Mouse (Mus musculus) 3134 (cell line): ENCODE measurements at regions not wholly inside any gene's neighbourhood (a gene's known extent, or its start where the extent isn't known, plus 50 kb on each side); places are given as distances from the start of the nearest gene placed in this dataset.

Experiments
- DNase-seq: peaks from one replicate; pipeline ENCODE4 v3.0.0-alpha.2; 2011; ENCODE audit warnings: low spot score; ENCODE audit not compliant: insufficient read length; ENCODE audit errors: extremely low read depth

DNA sequence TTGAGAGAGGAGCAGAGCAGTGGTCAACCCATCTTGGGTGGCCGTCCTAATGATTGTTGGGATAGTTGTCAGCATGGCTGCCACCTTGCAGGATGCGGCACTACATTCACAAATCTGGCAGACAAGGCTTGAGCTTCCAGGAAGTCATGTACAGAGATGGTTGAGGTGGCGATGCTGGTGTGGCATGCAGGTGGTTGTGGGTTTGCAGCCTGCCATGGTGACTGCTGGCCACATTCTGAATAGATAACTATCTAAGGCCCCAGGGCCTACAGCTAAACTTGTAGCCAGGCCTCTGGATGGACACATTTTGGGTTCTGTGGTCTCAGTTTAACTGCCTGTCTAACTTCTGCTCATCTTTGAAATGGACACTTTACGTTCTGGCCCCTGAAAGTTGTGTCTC, 265.8 kb upstream of the Id2 start:
- DNase-seq: no peak

DNA sequence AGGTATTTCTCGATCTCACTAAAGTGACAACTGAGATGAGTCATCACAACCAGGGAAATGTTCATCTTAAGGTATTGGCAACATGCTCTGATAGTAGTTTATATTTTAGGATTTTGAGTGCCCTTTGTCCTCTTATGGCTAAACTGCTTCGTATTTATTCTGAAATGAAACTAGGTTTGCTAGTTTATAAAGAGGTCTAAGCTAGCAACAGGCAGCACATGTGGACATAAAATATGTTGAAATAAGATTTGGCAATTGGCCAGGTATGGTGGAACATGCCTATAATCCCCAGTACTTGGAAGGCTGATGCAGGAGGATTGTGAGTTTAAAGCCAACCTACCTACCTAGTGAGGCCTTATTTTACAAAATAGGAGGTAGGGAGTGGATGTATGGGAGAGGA, 263.8 kb upstream of the Id2 start:
- DNase-seq: no peak

DNA sequence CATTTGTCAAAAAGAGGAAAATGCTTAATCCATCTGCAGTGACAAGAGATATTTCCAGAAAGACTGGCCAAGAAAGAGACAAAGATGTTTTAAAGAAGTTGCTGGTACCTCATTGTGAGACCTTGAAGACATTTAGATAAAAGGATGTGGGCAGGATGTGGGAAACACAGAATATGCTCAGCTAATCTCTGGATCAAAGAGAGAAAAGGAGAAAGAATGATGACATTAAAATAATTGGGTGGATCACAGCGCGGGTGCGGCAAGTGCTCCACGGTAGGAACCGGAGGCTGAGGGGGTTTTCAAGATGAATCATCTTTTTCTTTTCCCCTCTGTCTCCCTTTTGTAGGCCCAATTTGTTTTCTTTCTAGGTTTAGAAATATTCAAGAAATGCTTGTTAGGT, 263.0 kb upstream of the Id2 start:
- DNase-seq: no peak

DNA sequence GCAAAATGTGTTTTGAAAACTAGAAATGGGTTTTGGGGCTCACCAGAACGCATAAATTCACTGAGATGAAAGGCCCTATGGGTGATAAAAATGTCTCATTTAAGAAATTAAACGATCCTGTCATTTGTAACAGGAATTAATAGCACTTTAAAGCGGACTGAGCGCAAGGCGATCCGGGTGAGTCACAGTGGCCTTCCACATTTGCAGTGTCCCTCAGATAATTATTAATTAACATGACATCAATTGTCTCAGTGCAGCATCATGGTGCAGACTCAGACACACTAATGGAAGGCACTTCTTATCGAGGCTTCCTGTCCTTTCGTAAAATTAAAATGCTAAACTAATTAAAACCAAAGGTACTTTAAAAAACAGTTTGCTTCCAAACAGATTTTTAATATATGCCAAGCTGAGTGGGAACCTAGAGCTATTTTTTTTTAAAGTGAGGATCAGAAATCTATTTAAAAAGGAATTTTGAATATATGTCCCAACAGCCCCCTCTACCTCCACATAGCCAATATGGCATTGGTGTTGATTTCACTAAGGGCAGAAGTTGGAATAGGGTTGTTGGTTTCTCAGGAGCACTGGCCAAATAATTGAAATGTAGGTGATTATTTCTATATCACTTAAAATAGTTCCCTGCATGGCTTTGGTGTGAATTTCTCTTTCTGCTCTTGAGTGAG, 262.0 kb upstream of the Id2 start:
- DNase-seq: no peak

DNA sequence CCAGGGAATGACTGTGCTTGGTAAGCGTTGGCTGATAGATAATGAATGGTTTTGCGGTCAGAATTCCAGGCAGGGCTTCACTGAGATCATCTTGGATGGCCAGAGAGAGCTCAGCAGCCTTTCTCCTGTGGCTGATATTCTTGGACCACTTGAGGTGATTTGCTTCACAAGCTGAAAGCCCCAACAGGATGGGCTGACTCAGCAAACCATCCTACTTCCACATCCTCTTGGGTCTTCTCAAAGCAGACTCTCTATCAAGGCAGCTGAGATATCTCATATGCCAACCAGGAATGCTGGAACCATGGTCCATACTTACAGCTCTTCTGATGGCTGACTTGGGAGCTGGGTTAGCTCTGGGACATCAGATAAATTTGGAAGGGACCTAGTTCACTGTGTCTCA, 259.8 kb upstream of the Id2 start:
- DNase-seq: no peak

DNA sequence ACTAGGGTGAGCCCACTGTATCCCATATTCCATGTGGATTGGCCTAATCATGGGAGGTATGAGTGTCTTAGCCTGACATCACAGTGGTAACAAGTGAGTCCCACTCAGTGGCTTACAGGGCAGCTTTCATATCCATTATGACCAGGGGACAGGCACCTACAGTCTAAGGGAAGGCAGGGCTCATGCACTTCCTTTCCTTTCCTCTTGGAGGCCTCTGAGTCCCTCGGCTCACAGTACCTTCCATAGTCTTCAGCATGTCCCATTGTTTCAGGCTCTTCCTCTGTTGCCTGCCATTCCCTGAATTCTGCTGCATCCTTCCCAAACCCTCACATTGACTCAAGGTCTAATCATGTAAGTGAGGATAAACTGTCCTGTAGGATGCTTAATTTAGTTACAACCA, 258.3 kb upstream of the Id2 start:
- no peak for DNase-seq

DNA sequence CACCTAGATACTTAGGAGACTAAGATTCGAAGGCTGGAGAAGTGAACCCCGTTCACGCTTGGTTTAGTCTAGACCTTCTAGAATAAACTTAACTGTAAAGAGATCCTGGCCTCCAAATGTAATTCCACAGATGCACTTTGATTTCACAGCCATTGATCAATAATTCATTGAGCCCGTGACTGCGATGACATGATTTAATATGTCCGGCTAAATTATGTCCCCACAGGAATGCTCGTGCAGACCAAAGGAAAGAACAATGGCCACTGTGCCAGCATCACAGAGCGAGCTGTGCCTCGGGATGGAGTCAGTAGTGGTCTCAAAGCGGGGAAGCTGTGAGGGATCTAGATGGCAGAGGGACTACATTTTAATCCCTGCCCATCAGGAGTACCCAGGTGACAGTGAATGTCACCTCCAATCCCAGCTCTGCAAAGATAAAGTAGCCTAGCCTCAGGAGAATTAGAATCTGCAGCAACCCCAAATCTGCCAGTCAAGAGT, 256.5 kb upstream of the Id2 start:
- DNase-seq: no peak

DNA sequence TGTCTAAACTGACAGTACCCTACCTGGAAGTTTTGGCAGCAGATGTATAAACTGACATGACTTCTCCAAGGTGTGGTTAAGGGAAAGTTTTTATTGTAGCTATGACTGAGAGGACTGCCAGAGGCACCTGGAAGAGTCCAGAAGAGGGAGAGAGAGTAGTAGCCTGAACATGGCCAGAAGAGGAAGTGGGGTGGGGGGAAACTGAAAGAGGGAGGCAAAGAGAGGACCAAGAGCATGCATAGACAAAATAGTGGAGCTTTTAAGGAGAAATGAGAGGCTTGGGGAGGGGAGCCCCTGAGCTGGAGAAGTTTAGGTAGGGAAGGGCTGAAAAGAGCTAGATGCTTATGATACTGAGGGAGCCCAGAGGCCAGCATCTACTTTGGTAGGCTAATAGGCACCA, 255.2 kb upstream of the Id2 start:
- DNase-seq: no peak

DNA sequence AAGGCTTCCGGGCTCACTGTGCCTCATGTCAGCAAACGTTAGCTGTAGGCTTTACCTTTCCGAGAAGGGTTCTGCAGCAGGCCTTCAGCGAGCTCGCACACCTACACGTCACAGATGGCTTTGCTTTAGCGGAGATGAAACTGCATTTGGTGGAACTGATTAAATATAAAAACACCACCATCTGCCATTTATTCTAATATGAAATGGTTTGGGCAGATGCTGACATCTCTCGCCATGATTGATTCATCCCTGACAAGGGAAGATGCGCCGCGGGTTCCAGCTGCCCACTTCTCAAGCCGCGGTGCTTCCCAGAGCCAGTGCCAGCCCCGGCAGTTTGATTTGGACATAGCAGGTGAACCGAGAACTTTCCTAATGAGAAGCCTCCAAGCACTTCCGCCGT, 247.4 kb upstream of the Id2 start:
- DNase-seq: no peak

DNA sequence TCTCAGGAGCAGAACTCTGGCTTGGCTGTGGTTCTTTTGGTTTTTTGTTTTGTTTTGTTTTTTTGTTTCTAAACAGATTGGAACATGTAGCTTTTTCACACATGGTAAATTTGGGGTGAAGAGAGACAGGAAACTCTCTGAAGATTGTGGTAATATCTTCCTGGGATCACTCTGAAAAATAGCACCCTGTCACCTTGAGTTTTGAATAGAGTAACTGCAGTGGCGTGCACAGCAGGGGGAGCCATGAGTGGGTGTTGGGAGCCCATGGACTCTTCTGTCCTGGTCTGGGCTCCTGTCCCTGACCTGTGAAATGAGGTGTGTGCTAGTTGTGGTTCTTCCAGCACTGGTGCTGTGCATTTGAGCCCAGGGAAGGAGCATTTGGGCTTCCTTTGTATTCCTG, 241.8 kb upstream of the Id2 start:
- DNase-seq: no peak

DNA sequence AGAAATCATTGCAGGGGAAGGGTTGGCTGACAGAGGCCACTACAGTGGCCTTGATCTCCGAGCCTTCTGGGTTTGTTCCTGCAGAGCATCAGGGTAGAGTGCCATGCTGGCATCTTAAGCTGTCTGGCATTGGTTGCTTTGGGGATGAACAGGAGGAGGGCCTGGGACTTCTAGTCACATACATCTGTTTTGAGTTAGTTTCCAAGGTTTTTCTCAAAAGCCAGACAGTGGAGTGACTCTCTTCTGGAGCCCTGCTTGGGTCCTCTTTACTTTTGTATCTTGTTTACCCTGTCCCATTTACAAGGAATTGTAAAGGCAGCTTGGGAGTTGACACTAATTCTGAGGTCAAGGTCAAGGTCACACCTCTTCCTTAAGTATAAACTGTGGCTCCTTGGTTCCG, 239.0 kb upstream of the Id2 start:
- DNase-seq: no peak

DNA sequence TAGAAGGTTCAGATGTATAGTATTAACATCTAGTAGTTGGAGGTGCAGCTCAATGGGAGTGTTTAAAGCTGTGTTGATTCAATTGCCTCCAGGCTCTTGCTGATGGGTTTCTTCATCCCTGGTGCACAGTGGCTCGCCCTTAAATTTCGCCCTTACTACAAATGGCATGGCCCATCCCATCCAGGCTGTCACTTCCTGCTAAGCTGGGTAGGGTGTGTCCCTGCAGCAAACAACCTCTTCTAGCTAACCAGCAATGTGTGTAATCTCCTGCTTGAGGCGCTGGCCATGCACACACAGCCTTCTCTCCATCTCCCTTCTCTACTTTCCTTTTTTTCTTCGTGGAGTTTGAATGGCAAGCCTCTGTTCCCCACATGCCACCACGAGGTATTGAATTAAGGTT, 238.1 kb upstream of the Id2 start:
- no peak for DNase-seq

DNA sequence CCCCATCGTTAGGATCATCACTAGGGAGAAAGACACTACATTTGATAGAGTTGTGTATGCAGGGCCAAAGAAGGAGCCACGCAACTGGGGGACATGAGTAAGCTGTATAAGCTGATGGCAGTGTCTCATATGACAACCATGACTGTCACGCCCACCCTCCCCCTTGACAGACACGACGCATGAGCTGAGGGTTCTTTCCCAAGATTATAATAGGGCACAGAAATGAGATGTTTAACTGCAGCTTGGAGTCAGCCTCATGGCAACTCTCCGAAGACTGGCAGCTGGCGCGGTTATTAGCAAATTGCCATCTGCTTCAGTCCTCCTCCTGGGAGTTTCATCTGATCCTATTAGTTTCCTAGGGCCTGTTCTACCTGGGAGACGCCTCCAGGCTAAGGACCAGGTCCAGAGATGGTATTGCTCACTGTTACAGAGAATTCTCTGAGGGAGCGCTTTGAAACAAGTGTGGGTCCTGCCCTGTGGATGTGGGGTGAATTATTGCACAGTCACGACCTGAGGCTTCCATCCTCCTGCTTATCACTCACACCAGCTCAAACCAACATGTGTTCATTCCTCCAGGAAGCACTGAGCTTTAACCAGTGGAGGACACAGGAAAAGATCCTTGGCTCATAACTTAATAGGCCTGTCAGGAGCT, 235.6 kb upstream of the Id2 start:
- no peak for DNase-seq

DNA sequence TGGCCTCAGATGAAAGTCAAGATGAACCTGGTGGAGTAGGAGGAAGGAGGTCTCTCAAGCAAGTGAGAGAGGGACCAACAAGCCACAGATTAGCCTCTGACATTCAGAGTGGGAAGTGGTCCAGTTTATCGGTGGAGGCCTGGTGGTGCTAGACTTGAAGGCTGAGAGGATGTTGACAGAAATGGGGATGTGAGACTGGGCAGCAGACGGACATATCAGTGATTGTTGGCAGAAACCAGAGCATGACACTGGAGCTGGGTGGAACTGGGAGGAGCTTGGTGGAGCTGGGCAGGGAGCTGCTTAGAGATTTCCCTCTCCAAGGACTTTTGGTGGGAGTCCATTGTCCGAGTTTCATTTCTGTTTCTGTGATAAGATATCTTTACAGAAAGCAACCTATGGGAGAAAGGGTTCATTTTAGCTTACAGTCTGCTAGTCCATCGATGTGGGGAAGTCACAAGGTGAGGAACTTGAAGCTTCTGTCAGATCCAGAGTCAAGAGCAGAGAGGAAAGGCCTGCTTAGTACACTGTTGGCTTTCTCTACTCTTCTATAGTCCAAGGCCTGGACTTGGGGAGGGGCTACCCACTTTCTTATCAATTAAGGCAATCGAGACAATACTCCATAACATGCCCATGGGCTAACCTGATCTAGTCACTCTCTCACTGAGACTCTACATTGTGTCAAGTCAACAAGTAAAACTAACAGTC, 233.2 kb upstream of the Id2 start:
- DNase-seq: no peak

DNA sequence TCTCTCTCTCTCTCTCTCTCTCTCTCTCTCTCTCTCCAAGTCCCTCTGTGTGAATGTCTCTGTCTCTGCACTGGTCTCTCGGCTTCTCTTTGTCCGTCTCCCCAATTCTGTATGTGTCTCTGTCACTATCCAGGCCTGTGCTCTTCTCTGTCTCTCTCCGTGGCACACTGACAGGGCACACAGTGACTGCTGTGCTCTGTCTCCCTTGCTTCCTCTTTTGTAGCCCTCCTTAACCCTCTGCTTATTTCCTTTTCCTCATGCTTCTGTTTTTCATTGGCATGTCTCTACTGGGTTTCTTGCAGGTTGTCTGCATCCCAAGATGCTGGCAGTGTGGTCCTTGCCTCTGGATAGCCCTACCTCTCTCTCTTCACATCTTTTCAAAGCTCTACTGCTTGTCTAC, 229.0 kb upstream of the Id2 start:
- no peak for DNase-seq

DNA sequence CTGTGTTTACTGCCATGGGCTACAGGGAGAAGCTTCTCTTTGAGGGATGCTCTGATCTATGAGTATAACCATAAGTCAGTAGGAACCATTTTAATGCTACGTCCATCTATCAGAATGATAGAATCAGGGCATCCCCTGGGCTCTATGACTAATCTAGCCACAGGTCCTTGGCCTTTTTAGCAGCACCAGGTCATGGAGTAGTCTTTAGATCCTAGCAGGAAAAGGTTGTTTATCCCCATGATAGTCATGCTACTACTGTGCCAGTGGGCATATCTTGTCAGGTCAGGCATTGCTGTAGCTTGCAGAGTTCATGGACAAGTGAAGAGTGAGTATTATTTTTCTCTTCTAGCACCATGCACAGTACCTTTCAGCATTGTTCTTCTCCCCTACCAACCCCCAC, 226.2 kb upstream of the Id2 start:
- DNase-seq: no peak

DNA sequence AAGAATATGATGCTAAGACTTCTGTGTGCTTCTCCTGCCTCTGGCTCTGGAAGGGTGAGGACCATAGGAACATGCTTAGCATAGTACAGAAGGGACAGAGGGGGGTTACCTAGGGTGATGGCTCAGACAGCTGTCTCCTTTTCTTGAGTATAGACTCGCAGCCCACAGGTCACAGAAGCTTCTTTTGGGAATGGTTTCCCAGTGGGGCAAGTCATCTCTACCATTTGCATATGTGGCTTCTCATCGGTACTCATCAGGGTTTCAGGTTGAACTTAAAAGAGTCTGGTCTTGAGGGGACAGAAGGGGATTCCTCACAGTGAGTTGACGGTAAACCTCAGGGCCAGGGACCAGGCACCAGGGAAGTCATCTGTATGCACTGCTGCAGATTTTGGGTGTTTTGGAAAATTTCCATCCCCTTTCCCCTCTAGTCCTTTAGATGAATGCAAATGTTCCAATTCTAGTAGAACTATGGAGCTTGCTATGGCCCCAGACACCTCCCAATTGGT, 223.4 kb upstream of the Id2 start:
- no peak for DNase-seq

DNA sequence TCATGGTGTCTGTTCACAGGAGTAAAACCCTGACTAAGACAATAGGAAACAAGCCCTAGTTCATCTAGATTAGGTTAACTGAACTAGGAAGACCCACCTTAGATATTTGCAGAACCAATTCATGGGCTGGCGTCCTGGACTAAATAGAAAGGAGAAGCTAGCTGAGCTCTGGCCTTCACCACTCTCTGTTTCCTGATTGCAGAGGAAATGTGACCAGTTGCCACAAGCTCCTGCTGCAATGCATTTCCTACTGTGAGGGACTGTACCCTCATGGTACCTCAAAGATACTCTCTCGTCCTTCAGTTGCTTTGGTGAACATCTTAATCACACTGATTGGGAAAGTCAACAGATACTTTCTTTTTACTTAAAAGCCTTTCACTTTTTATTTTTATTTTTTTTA, 222.9 kb upstream of the Id2 start:
- DNase-seq: no peak

DNA sequence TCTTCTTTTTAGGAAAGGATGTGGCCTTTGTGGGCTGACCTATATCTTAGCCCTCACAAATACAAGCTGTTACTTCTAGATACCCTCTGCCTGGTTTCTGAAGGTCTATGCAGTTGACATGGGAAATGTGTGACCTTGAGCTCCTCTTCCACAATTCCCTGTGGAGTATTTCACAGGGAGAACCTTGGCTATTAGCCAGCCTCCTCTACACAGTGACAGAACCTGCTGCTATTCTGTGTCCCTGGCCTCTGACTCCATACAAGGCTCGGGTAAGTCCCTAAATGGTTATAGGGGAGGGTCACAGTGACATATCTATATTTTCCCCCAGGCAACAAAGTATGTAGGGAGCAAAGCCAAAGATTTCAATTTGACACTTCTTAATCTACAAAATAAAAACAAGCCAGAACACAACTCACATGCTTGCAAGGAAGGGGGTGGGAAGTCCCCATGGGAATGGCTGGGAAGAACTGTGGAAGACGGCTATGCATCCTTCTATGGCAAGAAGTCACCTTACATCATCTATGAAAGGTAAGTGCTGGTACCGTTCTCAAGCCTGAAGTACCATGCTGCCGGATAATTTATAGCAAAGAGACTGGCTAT, 221.2 kb upstream of the Id2 start:
- DNase-seq: no peak

DNA sequence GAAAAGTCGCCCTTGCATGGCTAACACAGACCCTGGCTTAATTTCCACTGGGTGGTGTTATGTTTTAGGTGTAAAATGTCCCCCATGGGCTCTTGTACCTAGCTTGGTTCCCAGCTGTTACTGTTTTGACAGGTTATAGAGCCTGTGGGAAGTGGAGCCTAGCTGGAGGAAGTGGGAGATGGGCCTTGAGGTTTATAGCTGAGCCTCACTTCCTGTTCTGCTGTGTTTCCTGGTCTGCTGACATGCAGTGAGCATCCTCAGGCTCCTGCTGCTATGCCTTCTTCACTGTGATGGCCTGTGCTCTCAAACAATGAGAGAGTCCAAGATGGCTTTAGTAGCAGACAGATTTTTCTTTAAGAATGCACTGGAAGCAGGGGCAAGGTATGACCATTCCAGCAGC, 219.0 kb upstream of the Id2 start:
- no peak for DNase-seq

DNA sequence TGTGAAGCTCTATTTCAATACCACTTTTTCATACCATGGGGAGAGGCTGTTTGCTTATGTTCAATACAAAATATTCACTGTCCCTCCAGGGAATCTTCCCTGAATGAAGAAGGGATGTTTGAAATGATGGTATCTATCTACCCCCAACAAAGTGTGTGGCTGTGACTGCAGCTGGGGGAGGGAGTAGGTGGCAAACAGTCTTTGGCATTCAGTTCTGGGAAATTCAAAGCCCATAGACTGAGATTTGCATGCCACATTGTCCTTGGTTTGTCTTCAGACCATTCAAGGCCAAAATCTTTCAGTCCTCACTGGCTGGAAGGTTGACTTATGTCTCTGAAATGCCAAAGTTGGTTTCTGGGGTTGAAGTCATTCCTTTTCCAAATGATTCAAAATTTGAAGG, 216.3 kb upstream of the Id2 start:
- DNase-seq: no peak

DNA sequence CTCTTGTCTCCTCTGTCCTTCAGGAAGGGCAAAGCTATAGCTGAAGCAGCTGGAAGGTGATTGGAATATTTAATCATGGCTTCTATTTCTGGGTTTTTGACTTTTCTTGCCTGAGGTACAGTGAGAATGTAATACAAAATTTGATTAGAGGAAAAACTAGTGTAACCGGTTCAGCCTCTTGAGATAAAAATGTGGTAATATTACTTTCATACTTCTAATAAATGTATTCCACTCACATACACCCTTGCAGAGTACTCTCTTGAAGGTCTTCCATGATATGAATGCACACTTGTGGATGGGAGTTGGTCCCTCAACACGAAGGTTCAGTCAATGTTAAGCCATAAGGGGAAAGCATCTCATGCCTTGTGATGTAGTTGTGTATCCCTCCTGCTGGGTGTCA, 215.4 kb upstream of the Id2 start:
- no peak for DNase-seq
